Mouse (Mus musculus) lung, adult 2 months (tissue): ENCODE data around the gene Hsd17b14. TPM values are rescaled to one million over a fixed set of nuclear protein-coding genes. Genes with fewer than 3 reads are reported as not detected.

Source experiments
- DNase-seq: peaks from one replicate; pipeline ENCODE4 v3.0.0; 2022
- H3K4me1 ChIP-seq: fragments of 200-500 bp; 2 replicates; pipeline ENCODE4 v1.6.1; 2011; ENCODE audit warnings: low read length; ENCODE audit not compliant: control insufficient read depth, insufficient read depth
- H3K4me3 ChIP-seq: fragments of 200-500 bp; replicated peaks from 2 replicates; pipeline ENCODE3; 2011; ENCODE audit warnings: low read depth, mild to moderate bottlenecking, control low read depth, low read length; ENCODE audit errors: extremely low read depth
- CTCF ChIP-seq: fragments of 200-500 bp; IDR thresholded peaks from 2 replicates; pipeline ENCODE4 v1.5.1; 2011; ENCODE audit warnings: mild to moderate bottlenecking, low read length, control low read depth; ENCODE audit not compliant: insufficient read depth
- POLR2A ChIP-seq: fragments of 200-500 bp; IDR thresholded peaks from 2 replicates; pipeline ENCODE4 v1.6.1; 2011; ENCODE audit warnings: low read depth, mild to moderate bottlenecking, control low read depth, low read length, borderline replicate concordance; ENCODE audit errors: extremely low read depth
- WGBS: fragments of 180-500 bp; shearing (Covaris S2); methylation state at CpG from one replicate; pipeline ENCODE4 v1.1.7; 2018; 5-methylcytosine and 5-hydroxymethylcytosine counted together
- polyA plus RNA-seq: library from polyadenylated mRNA; depleted of rRNA; stranded (reverse); fragments of >200 nt; gene quantifications from 2 replicates; pipeline ENCODE4 v1.2.3, GENCODE M21; 2012

The Hsd17b14 gene
- polyA plus RNA-seq, 1 experiment: 3.0 TPM

- no peak for DNase-seq
- TF ChIP-seq CTCF: no peak
- Histone ChIP-seq H3K4me1 (no peaks in the 10 kb centered on the region), H3K4me3 (no peak overlapping the region)
- 87% methylated on average over 1 of the region's 1 CpGs for WGBS
These were observed 10.2 kb upstream of the Hsd17b14 start for GRCm38 (mm10) chr7:45544525-45544924.

DNA sequence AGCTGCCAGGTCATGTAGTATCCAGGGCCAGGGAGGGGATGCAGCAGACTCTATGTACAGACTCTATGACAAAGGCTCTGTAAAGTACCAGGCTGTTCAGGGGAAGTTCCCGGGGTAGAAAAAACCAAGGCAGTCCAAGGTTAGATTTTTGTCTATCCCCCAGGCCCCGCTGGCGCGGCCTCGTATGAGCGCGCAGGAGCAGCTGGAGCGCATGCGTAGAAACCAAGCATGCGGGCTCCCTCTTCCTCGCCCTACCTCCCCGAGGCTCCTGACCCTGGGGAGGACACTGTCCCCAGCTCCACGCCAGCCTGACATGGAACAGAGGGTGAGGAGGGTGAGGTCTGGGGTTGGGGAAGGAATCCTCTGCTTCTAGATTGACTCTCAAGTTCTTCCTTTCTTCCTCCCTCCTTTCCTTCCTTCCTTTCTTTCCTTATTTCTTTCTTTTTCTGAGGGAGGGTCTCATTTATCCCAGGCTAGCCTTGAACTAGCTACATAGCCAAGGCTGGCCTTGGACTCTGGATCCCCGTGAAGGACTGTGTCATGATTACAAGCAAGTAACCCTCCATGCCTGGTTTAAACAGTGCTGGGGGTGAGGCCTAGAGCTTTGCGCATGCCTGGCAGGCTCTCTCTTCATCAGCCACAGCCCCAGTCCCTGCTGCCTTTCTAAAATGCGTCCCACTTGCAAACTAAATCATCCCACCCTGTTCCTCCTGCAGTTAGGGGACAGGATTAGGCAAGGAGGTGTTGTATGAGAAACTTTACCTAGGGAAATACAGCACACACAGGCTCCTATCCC is 4.9 kb upstream of the Hsd17b14 start:
- Histone ChIP-seq H3K4me3 (no peak overlapping the region), H3K4me1 (no peaks in the 10 kb centered on the region)
- 89% methylated on average over 16 of the region's 16 CpGs for WGBS
- no peak for DNase-seq
- TF ChIP-seq POLR2A: no peak
- TF ChIP-seq CTCF: no peak

DNA sequence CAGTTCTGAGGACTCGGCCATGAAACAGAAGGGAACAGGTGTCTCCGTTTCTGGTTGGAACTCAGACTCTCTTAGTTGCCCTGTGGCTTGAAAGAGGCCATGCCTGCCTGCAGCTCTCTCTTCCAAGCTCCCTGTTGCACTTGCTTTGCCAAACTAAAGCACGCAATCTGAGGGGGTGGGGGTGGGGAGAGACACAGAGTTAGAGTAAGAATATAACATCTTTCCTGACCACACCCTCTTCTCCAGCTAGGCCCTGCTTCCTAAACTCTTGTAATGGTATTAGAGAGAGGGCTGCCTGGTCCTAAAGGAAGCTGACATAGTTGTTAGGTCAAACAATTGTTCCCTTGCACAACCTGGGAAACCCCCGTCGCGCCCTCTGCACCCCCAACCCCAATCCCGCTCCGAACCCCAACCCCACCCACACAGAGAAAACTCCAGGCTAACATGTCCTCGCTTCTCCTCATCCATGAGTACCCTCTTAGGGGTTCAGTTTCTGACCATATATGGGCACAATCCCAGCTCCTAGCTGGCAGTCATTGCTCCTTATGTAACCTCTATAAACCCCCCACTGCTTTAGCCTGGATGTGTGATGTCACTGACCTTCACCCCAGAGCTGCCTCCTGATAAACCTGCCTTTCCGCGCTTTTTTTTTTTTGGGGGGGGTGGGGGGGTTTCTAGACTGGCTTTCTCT is 3.7 kb upstream of the Hsd17b14 start:
- Histone ChIP-seq H3K4me1 (no peaks in the 10 kb centered on the region), H3K4me3 (no peak overlapping the region)
- WGBS: 66% methylated on average over 11 of the region's 11 CpGs
- no peak for TF ChIP-seq POLR2A
- TF ChIP-seq CTCF: no peak
- DNase-seq: no peak

- H3K4me1 ChIP-seq: no peaks in the 10 kb centered on the region
- WGBS: 80% methylated on average over 8 of the region's 8 CpGs
- H3K4me3 ChIP-seq: no peak overlapping the region
- no peak for TF ChIP-seq CTCF
- TF ChIP-seq POLR2A: no peak
- no peak for DNase-seq
These were observed 3.2 kb upstream of the Hsd17b14 start for GRCm38 (mm10) chr7:45551512-45551883.

DNA sequence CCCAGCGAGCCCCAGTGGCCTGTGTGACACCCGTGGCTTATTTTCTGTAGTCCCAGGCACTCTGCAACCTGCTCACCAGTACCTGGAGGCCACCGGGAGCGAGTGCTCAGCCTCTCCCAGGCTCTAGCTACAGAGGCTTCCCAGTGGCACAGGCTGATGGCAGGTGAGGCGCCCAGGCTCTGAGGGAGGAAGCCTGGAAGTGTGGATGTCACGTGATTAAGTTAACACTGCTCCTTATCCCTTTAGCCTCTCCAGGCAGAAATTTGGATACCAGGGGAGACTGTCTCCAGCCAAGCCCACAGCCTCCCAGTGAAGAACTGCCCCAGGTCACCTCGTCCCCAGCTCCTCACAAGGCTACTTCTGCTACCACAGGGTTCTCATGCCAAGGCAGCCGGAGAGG is 1.2 kb upstream of the Hsd17b14 start:
- TF ChIP-seq POLR2A: no peak
- TF ChIP-seq CTCF: no peak
- DNase-seq: no peak
- WGBS: 66% methylated on average over 8 of the region's 8 CpGs

DNA sequence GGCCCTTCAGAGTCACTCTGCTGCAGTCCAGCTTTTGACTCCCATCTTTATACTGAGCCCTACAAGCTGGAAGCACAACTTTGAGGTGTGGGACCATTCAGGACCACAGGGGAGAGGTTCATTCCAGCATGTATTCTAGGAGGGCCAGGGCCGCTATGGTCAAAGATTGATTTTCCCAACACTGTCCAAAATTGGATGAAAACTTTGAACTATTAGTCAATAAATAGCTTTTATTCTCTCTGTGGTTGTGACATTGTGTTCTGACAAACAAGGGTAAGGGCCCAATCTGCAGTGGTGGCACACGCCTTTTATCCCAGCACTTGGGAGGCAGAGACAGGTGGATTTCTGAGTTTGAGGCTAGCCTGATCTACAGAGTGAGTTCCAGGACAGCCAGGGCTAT is 703 bp upstream of the Hsd17b14 start:
- TF ChIP-seq POLR2A: no peak
- Histone ChIP-seq H3K4me3 (no peak overlapping the region), H3K4me1 (no peaks in the 10 kb centered on the region)
- DNase-seq: no peak
- WGBS: 90% methylated on average over 2 of the region's 2 CpGs

More for the DNA sequence above, 1.2 kb upstream of the Hsd17b14 start:
- no peak overlapping the region for H3K4me3 ChIP-seq
- no peaks in the 10 kb centered on the region for H3K4me1 ChIP-seq

- WGBS: 24% methylated on average over 8 of the region's 8 CpGs
- peak; percentile 77 for DNase-seq
- TF ChIP-seq CTCF: peak; percentile 80
- TF ChIP-seq POLR2A: no peak
- no peaks in the 10 kb centered on the region for H3K4me1 ChIP-seq
- H3K4me3 ChIP-seq: no peak overlapping the region
These were observed 1.1 kb downstream of the Hsd17b14 start for GRCm38 (mm10) chr7:45555787-45556186.

- Histone ChIP-seq H3K4me1 (no peaks in the 10 kb centered on the region), H3K4me3 (no peak overlapping the region)
- TF ChIP-seq POLR2A: no peak
- TF ChIP-seq CTCF: no peak
- no peak for DNase-seq
- WGBS: 38% methylated on average over 6 of the region's 6 CpGs
These were observed 4.2 kb downstream of the Hsd17b14 start for GRCm38 (mm10) chr7:45558907-45559306.

DNA sequence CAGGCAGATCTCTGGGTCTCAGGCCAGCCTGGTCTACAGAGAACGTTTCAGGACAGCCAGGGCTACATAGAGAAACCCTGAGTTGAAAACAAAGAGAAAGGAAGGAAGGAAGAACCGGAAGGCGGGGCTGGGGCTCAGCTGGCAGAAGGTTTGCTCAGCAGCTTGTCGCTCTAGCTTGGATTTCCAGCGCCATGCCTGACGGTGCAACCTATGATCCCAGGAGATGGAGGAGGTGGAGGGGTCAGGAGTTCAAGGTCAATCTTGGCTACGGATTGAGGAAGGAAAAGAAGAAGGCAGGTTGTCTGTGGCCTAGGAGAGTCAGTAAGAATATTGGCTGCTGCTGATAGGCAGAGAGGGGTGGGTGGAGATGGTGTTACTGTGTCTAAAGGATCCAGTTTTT is 5.5 kb downstream of the Hsd17b14 start:
- Histone ChIP-seq H3K4me1 (no peaks in the 10 kb centered on the region), H3K4me3 (no peak overlapping the region)
- 60% methylated on average over 7 of the region's 7 CpGs for WGBS
- no peak for TF ChIP-seq CTCF
- no peak for TF ChIP-seq POLR2A
- no peak for DNase-seq

GRCm38 (mm10) chr7:45560843-45561623 is 6.3 kb downstream of the Hsd17b14 start:
- peak; percentile 79 for DNase-seq
- no peak for TF ChIP-seq POLR2A
- peak; percentile 95 for TF ChIP-seq CTCF
- 15% methylated on average over 17 of the region's 17 CpGs for WGBS

More at GRCm38 (mm10) chr7:45560843-45561623, 6.3 kb downstream of the Hsd17b14 start:
- no peaks in the 10 kb centered on the region for H3K4me1 ChIP-seq
- H3K4me3 ChIP-seq: no peak overlapping the region
